Mouse (Mus musculus): ENCODE data around the gene Phf7.

Gene Phf7

GRCm38 (mm10) chr14:31251084-31251604, at the start of gene Phf7, which contains the start of gene Bap1:
Phf7 (minus strand) TSS chr14:31251317.
Bap1 (plus strand) TSS chr14:31251450.
- DNase-seq (ENCODE audit: low spot score), result peak; percentile 89

GRCm38 (mm10) chr14:31285728-31286127, 34.6 kb upstream of the Phf7 start:
- DNase-seq (ENCODE audit: low spot score), result no peak

- DNase-seq (ENCODE audit: low spot score), result peak; percentile 26
These were observed 21.0 kb upstream of the Phf7 start for GRCm38 (mm10) chr14:31272164-31272563.

GRCm38 (mm10) chr14:31271121-31271520, 20.0 kb upstream of the Phf7 start:
- no peak for DNase-seq (ENCODE audit: low spot score)

DNA sequence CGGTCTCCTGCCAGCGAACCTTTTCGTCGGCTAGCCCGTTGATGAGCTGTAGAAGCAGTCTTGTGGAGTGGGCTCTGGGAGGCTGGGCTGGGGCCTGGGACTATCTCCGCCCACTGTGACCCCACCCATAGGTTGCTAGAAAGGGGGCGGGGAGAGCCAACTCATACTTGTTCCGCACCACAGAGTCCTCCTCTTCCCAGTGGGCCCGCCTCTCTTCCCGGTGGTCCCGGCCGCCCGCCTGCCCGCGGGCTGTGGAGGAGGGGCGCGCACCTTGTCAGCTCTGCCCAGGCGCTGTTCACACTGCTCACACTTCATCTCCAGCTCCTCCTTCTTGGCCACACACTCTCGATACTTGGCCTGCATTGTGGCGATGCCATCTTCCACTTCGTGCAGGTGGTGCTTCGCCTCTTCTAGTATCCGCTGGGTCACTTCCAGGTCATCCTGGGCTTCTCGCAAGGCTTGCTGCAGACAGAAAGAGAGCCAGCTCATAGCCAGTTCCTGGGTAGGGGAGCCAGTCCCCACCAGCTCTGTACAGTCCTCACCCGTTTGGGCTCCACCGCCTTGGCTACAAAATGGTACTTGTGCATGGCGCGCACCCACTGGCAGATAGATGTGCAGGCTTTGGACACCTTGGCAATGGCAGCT, 18.5 kb upstream of the Phf7 start:
- DNase-seq (ENCODE audit: low spot score), result peak; percentile 34

GRCm38 (mm10) chr14:31268301-31269001, 17.3 kb upstream of the Phf7 start:
- no peak for DNase-seq (ENCODE audit: low spot score)

GRCm38 (mm10) chr14:31267649-31268048, 16.5 kb upstream of the Phf7 start:
- no peak for DNase-seq (ENCODE audit: low spot score)

DNA sequence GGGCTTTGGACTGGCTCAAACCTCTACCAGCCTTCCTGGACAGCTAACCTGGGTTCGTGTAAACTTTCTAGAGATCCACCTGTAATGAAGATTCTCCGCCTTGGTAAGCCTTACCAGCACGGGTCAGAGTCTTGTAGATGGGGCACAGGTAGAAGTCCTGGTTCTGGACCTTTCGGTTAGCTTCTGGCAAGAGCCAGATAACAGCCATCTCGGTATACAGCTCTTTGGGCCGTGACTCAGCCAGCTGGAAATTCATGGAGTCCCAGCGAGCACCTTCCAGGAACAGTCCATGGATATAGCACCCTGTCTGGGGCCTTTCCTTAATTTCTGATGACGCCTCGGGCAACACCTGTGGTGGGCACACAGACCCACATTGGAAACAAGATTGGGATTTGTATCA, 9.8 kb upstream of the Phf7 start:
- DNase-seq (ENCODE audit: low spot score), result no peak

GRCm38 (mm10) chr14:31260374-31260773, 9.3 kb upstream of the Phf7 start:
- no peak for DNase-seq (ENCODE audit: low spot score)

DNA sequence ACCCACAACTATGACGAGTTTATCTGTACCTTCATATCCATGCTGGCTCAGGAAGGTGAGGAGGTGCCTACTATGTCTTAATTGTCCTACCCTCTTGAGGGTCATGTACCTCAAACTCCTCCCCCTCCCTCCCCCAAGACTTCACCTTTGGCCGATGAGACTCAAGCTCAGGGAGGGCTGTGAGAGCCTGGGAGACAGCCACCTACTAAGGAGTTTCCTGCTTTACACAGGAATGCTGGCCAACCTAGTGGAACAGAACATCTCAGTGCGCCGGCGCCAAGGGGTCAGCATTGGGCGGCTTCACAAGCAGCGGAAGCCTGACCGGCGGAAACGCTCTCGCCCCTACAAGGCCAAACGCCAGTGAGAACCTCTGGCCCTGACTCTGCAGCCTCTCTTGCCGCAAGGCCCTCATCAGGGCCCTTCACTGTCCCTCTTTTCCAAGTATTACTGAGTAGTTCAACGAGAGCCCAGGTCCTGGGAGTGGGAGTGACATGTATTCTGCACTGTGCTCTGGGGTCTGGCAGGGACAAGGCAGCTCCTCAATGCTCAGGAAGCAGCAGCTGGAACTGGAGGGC, 7.4 kb upstream of the Phf7 start:
- no peak for DNase-seq (ENCODE audit: low spot score)

DNA sequence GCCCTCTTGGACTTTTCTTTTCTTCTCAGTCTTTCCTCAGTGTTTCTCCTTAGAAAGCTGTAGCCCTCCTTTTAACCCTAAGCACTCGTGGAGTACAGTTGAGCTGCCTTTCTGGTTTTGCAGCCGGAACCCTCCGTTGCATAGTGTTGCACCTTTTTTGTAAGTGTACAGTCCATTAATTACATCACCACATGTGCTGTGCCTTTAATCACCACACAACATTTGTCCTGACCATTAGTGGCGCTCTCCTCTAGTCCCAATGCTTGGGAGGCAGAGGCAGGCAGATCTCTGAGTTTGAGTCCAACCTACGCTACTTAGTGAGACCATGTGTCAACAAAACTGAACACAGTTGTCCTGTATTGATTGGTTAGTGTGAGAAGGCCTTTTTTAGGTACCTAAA, 974 bp upstream of the Phf7 start:
- no peak for DNase-seq (ENCODE audit: low spot score)

GRCm38 (mm10) chr14:31251626-31252025, 509 bp upstream of the Phf7 start:
- no peak for DNase-seq (ENCODE audit: low spot score)

DNA sequence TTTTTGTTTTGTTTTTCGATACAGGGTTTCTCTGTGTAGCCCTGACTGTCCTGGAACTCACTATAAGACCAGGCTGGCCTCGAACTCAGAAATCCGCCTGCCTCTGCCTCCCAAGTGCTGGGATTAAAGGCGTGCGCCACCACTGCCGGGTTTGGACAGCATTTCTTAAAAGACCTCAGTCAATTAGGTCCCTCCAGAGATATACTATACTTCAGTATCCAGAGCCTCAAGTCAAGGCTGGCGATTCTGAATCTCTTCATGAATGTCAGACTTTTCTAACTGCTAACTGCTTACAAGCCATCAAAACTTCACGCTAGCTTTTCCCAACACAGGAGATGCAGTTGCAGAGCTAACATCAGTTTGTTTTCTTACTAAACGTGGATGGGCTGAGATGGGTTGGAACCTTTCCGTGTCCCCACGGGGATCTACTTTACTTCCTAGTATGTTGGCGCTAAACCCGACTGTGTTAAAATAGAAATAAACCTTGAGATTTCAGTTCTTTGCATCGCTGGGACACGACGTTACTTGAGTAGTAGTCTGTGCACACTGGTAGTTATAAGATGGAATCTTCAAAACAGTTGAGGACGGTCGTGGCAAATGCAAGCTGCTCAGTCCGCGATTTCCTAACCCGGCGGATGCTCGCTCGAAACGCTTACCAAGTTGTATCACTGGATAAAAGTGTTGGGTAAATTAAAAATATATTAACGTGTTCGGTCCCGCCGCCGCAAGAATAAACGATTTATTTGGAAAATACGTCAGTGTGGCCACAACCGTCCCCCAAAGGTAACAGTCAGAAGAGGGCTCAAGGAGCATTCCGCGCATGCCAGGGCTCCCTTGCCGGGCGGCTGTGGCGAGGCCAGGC, 664 bp downstream of the Phf7 start:
- no peak for DNase-seq (ENCODE audit: low spot score)

GRCm38 (mm10) chr14:31248396-31248795, 2.7 kb downstream of the Phf7 start:
- no peak for DNase-seq (ENCODE audit: low spot score)

- DNase-seq (ENCODE audit: low spot score), result no peak
These were observed 5.2 kb downstream of the Phf7 start for GRCm38 (mm10) chr14:31245946-31246345.

DNA sequence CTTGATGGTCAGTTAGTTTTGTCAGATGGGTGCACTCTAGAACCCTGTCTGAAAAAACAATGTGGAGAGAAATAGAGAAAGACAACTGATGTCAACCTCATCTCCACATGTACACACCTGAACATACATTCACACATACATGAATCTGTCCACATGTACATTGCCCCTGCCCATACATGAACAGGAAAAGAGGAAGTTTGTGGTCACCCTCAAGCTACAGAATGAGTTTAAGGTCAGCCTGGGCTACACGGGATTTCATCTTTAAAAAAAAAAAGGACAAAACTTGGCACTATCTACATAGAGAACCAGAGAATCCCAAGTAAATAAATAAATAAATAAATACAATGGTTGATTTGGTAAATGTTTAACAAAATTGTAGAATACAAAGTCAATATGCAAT, 6.3 kb downstream of the Phf7 start:
- DNase-seq (ENCODE audit: low spot score), result no peak

GRCm38 (mm10) chr14:31240528-31240927, 10.6 kb downstream of the Phf7 start:
- DNase-seq (ENCODE audit: low spot score), result no peak

- no peak for DNase-seq (ENCODE audit: low spot score)
These were observed 13.8 kb downstream of the Phf7 start for GRCm38 (mm10) chr14:31237101-31237882.

GRCm38 (mm10) chr14:31233996-31234591, 17.0 kb downstream of the Phf7 start:
- DNase-seq (ENCODE audit: low spot score), result peak; percentile 48

- no peak for DNase-seq (ENCODE audit: low spot score)
These were observed 17.8 kb downstream of the Phf7 start for GRCm38 (mm10) chr14:31233070-31233995.
